Mouse (Mus musculus) embryonic facial prominence, embryonic 14.5 days (tissue): ENCODE data around the gene Hist2h3c1. TPM values are rescaled to one million over a fixed set of nuclear protein-coding genes. Genes with fewer than 3 reads are reported as not detected.
"Not testable (repeated sequence)": the region's sequence is repeated elsewhere in the genome, so short reads cannot be mapped to it uniquely, and the experiment has no call there.

ENCODE experiments used
- ATAC-seq: fragments of 200-750 bp; cut with Nextera tagmentation; 2 replicates; pipeline ENCODE4 v1.8.0; 2017; ENCODE audit warnings: low read depth, moderate number of reproducible peaks, moderate TSS enrichment
- DNase-seq: peaks from one replicate; pipeline ENCODE4 v3.0.0-alpha.2; 2015; ENCODE audit warnings: low spot score
- H3K27ac ChIP-seq: fragments of 300-500 bp; sonication (generic); replicated peaks from 2 replicates; pipeline ENCODE4 v1.5.1; 2014; ENCODE audit warnings: low read depth, mild to moderate bottlenecking, low read length, moderate library complexity
- H3K27me3 ChIP-seq: fragments of 300-500 bp; sonication (generic); replicated peaks from 2 replicates; pipeline ENCODE4 v1.6.1; 2014; ENCODE audit warnings: low read length; ENCODE audit not compliant: control insufficient read depth, insufficient read depth
- H3K36me3 ChIP-seq: fragments of 300-500 bp; sonication (generic); 2 replicates; pipeline ENCODE4 v1.6.1; 2014; ENCODE audit warnings: low read length, mixed read lengths; ENCODE audit not compliant: control insufficient read depth, insufficient read depth
- H3K4me1 ChIP-seq: fragments of 300-500 bp; sonication (generic); 2 replicates; pipeline ENCODE4 v1.6.1; 2014; ENCODE audit warnings: antibody characterized with exemption, low read length; ENCODE audit not compliant: control insufficient read depth, insufficient read depth
- H3K4me2 ChIP-seq: fragments of 300-500 bp; sonication (generic); 2 replicates; pipeline ENCODE4 v1.6.1; 2014; ENCODE audit warnings: low read depth, mild to moderate bottlenecking, low read length, moderate library complexity, mixed read lengths
- H3K4me3 ChIP-seq: fragments of 300-500 bp; sonication (generic); 2 replicates; pipeline ENCODE4 v1.5.1; 2014; ENCODE audit warnings: low read depth, mild to moderate bottlenecking, low read length
- H3K9ac ChIP-seq: fragments of 300-500 bp; sonication (generic); 2 replicates; pipeline ENCODE4 v1.6.1; 2014; ENCODE audit warnings: low read depth, mild to moderate bottlenecking, low read length, moderate library complexity, mixed read lengths
- H3K9me3 ChIP-seq: fragments of 300-500 bp; sonication (generic); 2 replicates; pipeline ENCODE4 v1.6.1; 2016; ENCODE audit warnings: low read length; ENCODE audit not compliant: control insufficient read depth
- WGBS: fragments of 180-500 bp; shearing (Covaris S2); extraction: QIAGEN DNeasy Blood & Tissue Kit; methylation state at CpG from one replicate; pipeline ENCODE4 v1.1.7; 2014; 5-methylcytosine and 5-hydroxymethylcytosine counted together
- polyA plus RNA-seq: library from polyadenylated mRNA; unstranded; fragments of >200 nt; fragmentation: Nextera tagmentation; extraction: Ambion mirVana; gene quantifications from 2 replicates; pipeline ENCODE4 v1.2.1, GENCODE M21; 2014

Gene Hist2h3c1
- polyA plus RNA-seq, 1 experiment from 2014 or later: not detected

- 24% methylated on average over 28 of the region's 30 CpGs for WGBS
- Histone ChIP-seq H3K27me3 (no peaks in the 10 kb centered on the region), H3K9me3 (no peaks in the 10 kb centered on the region), H3K4me1 (peaks cover 15% of the 10 kb centered on the region), H3K27ac (peak within 1 kb of the TSS; percentile 98), H3K4me3 (peak within 1 kb of the TSS; percentile 50), H3K4me2 (peak within 1 kb of the TSS; percentile 79), H3K36me3 (no peaks in the 10 kb centered on the region), H3K9ac (peak within 1 kb of the TSS; percentile 71)
- peak; percentile 97 for DNase-seq
- ATAC-seq: peak; percentile 72
Measured at GRCm38 (mm10) chr3:96268051-96268775, 21.7 kb downstream of the Hist2h3c1 start, which contains the start of gene Hist2h3b. Gene Hist2h3b, plus strand, starts transcription at chr3:96268654.

DNA sequence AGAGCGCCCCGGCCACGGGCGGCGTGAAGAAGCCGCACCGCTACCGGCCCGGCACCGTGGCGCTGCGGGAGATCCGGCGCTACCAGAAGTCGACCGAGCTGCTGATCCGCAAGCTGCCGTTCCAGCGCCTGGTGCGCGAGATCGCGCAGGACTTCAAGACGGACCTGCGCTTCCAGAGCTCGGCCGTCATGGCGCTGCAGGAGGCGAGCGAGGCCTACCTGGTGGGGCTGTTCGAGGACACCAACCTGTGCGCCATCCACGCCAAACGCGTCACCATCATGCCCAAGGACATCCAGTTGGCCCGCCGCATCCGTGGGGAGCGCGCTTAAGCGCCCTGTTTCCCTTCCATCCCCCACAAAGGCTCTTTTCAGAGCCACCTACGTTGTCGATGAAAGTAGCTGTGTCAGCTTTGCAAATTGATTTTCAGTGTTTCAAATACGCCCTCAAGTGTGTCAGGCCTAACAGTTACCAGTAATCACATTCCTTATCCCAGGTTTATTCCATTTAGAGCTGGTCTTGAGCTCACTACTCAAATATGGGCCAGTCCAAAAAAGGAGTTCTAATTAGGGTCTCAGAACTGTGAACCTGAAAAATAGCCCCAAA, 22.4 kb downstream of the Hist2h3c1 start:
- not testable (repeated sequence) for DNase-seq
- under 1% methylated on average over 8 of the region's 44 CpGs for WGBS

GRCm38 (mm10) chr3:96269511-96270474, 23.3 kb downstream of the Hist2h3c1 start, which contains the start of gene Hist2h2bb:
Gene Hist2h2bb, plus strand, starts transcription at chr3:96269752.
- under 1% methylated on average over 45 of the region's 45 CpGs for WGBS
- Histone ChIP-seq H3K4me3 (peak within 1 kb of the TSS; percentile 50), H3K9me3 (no peaks in the 10 kb centered on the region), H3K27me3 (no peaks in the 10 kb centered on the region), H3K36me3 (no peaks in the 10 kb centered on the region), H3K4me2 (peak within 1 kb of the TSS; percentile 79), H3K9ac (peak within 1 kb of the TSS; percentile 80), H3K27ac (peak within 1 kb of the TSS; percentile 98), H3K4me1 (peaks cover 5% of the 10 kb centered on the region)
- DNase-seq (peak; percentile 100), ATAC-seq (peak; percentile 95)

More for the DNA sequence above, 22.4 kb downstream of the Hist2h3c1 start:
- Histone ChIP-seq H3K4me3 (peak overlapping the region; percentile 50), H3K4me1 (peaks cover 14% of the 10 kb centered on the region), H3K27ac (peak overlapping the region; percentile 98), H3K9ac (peak overlapping the region; percentile 71), H3K4me2 (peak overlapping the region; percentile 79)
- ATAC-seq: peak; percentile 5
- H3K36me3 ChIP-seq, H3K9me3 ChIP-seq, H3K27me3 ChIP-seq: not testable (repeated sequence)

DNA sequence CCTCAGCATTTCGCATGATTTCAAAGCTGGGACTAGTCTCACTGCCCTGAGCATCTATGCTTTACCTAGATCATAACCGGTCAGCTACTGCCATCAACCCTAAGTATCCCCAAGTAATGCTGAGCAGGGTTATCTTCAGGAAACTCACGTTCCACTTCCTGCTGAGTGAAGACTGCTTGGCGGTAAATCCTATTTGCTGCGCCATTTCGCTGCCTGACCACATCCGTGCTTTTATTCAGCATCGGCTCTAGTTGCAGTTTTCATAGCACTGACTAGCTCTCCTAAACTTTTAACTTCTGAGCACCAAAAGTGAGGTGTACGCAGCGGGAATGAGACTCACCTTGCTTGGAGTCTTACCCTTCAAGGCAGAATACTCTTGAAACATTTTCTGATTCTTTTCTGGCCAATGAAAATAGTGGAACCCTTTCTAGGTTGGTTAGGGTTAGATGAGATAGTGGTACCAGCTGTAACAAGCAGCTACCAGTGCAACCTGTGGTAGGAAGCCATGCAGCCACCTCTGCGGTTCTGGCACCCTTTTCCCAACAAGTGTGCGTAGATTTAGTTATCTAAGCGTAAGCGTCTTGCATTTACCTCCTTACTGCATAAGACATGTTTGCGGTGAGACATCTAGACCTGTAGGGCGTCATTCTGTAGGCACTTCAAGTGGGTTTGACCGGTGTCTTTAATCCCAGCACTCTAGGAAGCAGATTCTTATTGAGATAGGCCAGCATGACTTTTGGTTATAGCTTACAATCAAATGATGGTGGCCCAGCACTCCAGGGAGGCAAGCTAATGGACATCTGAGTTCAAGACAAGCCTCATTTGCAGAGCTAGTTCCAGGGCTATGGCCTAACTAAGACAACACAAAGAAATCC, 27.3 kb downstream of the Hist2h3c1 start:
- WGBS: 87% methylated on average over 17 of the region's 17 CpGs
- no peaks in the 10 kb centered on the region for H3K36me3 ChIP-seq
- H3K27me3 ChIP-seq: no peaks in the 10 kb centered on the region
- no peak for DNase-seq
- H3K4me1 ChIP-seq: 0 out of 2 replicates have a peak, but pooled peaks cover 2% of the 10 kb centered on the region
- ATAC-seq: no peak
- H3K9ac ChIP-seq: no peak overlapping the region
- H3K9me3 ChIP-seq: no peaks in the 10 kb centered on the region
- H3K4me3 ChIP-seq: no peak overlapping the region
- H3K27ac ChIP-seq: no peak overlapping the region
- H3K4me2 ChIP-seq: no peak overlapping the region

GRCm38 (mm10) chr3:96277428-96277799, 30.9 kb downstream of the Hist2h3c1 start:
- Histone ChIP-seq H3K9ac (peak overlapping the region; percentile 66), H3K4me2 (peak overlapping the region; percentile 76), H3K27ac (peak overlapping the region; percentile 83), H3K4me3 (peak overlapping the region; percentile 49), H3K36me3 (no peaks in the 10 kb centered on the region), H3K27me3 (no peaks in the 10 kb centered on the region), H3K9me3 (no peaks in the 10 kb centered on the region), H3K4me1 (0 out of 2 replicates have a peak, but pooled peaks cover 2% of the 10 kb centered on the region)
- DNase-seq (peak; percentile 76), ATAC-seq (peak; percentile 46)
- WGBS: 19% methylated on average over 8 of the region's 8 CpGs

- 0 out of 2 replicates have a peak, but pooled peaks cover 2% of the 10 kb centered on the region for H3K4me1 ChIP-seq
- H3K9me3 ChIP-seq: no peaks in the 10 kb centered on the region
- under 1% methylated on average over 49 of the region's 49 CpGs for WGBS
- H3K27ac ChIP-seq: peak overlapping the region; percentile 83
- H3K36me3 ChIP-seq: no peaks in the 10 kb centered on the region
- H3K4me2 ChIP-seq: peak overlapping the region; percentile 76
- DNase-seq: peak; percentile 97
- H3K27me3 ChIP-seq: no peaks in the 10 kb centered on the region
- peak overlapping the region; percentile 49 for H3K4me3 ChIP-seq
- H3K9ac ChIP-seq: peak overlapping the region; percentile 66
- peak; percentile 98 for ATAC-seq
Measured at GRCm38 (mm10) chr3:96277800-96278624, 31.5 kb downstream of the Hist2h3c1 start.

GRCm38 (mm10) chr3:96280660-96281059, 34.2 kb downstream of the Hist2h3c1 start:
- WGBS: 50% methylated on average over 6 of the region's 6 CpGs
- no peak overlapping the region for H3K9ac ChIP-seq
- H3K4me3 ChIP-seq: no peak overlapping the region

More at GRCm38 (mm10) chr3:96280660-96281059, 34.2 kb downstream of the Hist2h3c1 start:
- no peak overlapping the region for H3K27ac ChIP-seq
- 0 out of 2 replicates have a peak, but pooled peaks cover 2% of the 10 kb centered on the region for H3K4me1 ChIP-seq
- no peaks in the 10 kb centered on the region for H3K9me3 ChIP-seq
- H3K36me3 ChIP-seq: no peaks in the 10 kb centered on the region
- H3K27me3 ChIP-seq: no peaks in the 10 kb centered on the region; the same call in none of the 2 replicates
- no peak for ATAC-seq
- no peak for DNase-seq
- no peak overlapping the region for H3K4me2 ChIP-seq
